In genomic region chr3:144185327-144186152, GRCm38 (mm10) we compare ENCODE assay signal across 16 mouse cellular contexts. TPM values are rescaled to one million over a fixed set of nuclear protein-coding genes. Genes with fewer than 3 reads are reported as not detected.
DNase-seq lines count a peak whose midpoint lies in the region; ATAC-seq lines count a peak whose summit lies in the region.
"Had no signal": no experiment of that assay in that cellular context is flagged by ENCODE, and none has a peak within 500 bp of the region (broad histone marks: within the 10 kb centered on the region; RNA-seq: fewer than 3 reads in every experiment).

No protein-coding gene starts in this region.

- no peak overlapping the region for H3K9ac ChIP-seq in embryonic facial prominence, embryonic 12.5 days
- H3K9ac ChIP-seq in intestine, embryonic 14.5 days (ENCODE audit: low read length): no peak overlapping the region
- no peak overlapping the region for H3K9ac ChIP-seq in midbrain, embryonic 16.5 days (ENCODE audit: low read depth, low read length)
- H3K9ac ChIP-seq in liver, embryonic 12.5 days: no peak overlapping the region
- H3K9ac ChIP-seq: hindbrain, embryonic 12.5 days; liver, embryonic 13.5 days; midbrain, embryonic 12.5 days had no signal

- H3K36me3 ChIP-seq in embryonic facial prominence, embryonic 12.5 days: peaks cover 30% of the 10 kb centered on the region
- peaks cover 39% of the 10 kb centered on the region for H3K36me3 ChIP-seq in intestine, embryonic 14.5 days (ENCODE audit: control insufficient read depth, insufficient read depth, low read length)
- peaks cover 7% of the 10 kb centered on the region for H3K36me3 ChIP-seq in midbrain, embryonic 16.5 days (ENCODE audit: control insufficient read depth, insufficient read depth, low read length)
- H3K36me3 ChIP-seq in liver, embryonic 12.5 days: peaks cover 32% of the 10 kb centered on the region

- no peak overlapping the region for H3K4me3 ChIP-seq in embryonic facial prominence, embryonic 12.5 days
- H3K4me3 ChIP-seq in intestine, embryonic 14.5 days (ENCODE audit: low read depth, low read length): no peak overlapping the region
- no peak overlapping the region for H3K4me3 ChIP-seq in midbrain, embryonic 16.5 days (ENCODE audit: low read depth, low read length)
- H3K4me3 ChIP-seq in liver, embryonic 12.5 days: no peak overlapping the region
- H3K4me3 ChIP-seq: hindbrain, embryonic 12.5 days; liver, embryonic 13.5 days; midbrain, embryonic 12.5 days; myocyte had no signal

- DNase-seq in intestine, embryonic 14.5 days (ENCODE audit: low spot score): no peak
- DNase-seq in kidney, adult 9 months: peak; percentile 88
- DNase-seq in kidney, postnatal 36 days: peak; percentile 66 to 79
- no peak for DNase-seq in testis, postnatal 10 days (ENCODE audit: low spot score)
- DNase-seq: adrenal gland, postnatal 36 days; cerebellum, adult 9-11 months; layer of hippocampus, postnatal 36 days; liver, embryonic 13.5 days; right cerebral cortex, postnatal 4 days; thymus, adult 2 months had no signal

- no peak overlapping the region for H3K4me2 ChIP-seq in embryonic facial prominence, embryonic 12.5 days (replicated peaks)
- no peak overlapping the region for H3K4me2 ChIP-seq in intestine, embryonic 14.5 days (ENCODE audit: low read length)
- H3K4me2 ChIP-seq in midbrain, embryonic 16.5 days (ENCODE audit: low read length): no peak overlapping the region
- no peak overlapping the region for H3K4me2 ChIP-seq in liver, embryonic 12.5 days
- H3K4me2 ChIP-seq: hindbrain, embryonic 12.5 days; liver, embryonic 13.5 days; midbrain, embryonic 12.5 days had no signal

- peaks cover 13% of the 10 kb centered on the region; the same call in 1 of the 2 replicates for H3K4me1 ChIP-seq in embryonic facial prominence, embryonic 12.5 days
- H3K4me1 ChIP-seq in intestine, embryonic 14.5 days (replicated peaks; ENCODE audit: control insufficient read depth, insufficient read depth, low read length): peaks cover 7% of the 10 kb centered on the region; the same call in 1 of the 2 replicates
- no peaks in the 10 kb centered on the region for H3K4me1 ChIP-seq in midbrain, embryonic 16.5 days (ENCODE audit: control insufficient read depth, insufficient read depth, low read length)
- H3K4me1 ChIP-seq in liver, embryonic 12.5 days: no peaks in the 10 kb centered on the region
- H3K4me1 ChIP-seq: hindbrain, embryonic 12.5 days; liver, embryonic 13.5 days had no signal

- no peaks in the 10 kb centered on the region for H3K27me3 ChIP-seq in embryonic facial prominence, embryonic 12.5 days
- H3K27me3 ChIP-seq in intestine, embryonic 14.5 days (replicated peaks; ENCODE audit: control insufficient read depth, insufficient read depth, low read length): no peaks in the 10 kb centered on the region
- no peaks in the 10 kb centered on the region for H3K27me3 ChIP-seq in midbrain, embryonic 16.5 days (ENCODE audit: control insufficient read depth, insufficient read depth, low read depth, low read length)
- no peaks in the 10 kb centered on the region for H3K27me3 ChIP-seq in liver, embryonic 12.5 days (replicated peaks)
- H3K27me3 ChIP-seq: hindbrain, embryonic 12.5 days; liver, embryonic 13.5 days; midbrain, embryonic 12.5 days had no signal

- H3K9me3 ChIP-seq in embryonic facial prominence, embryonic 12.5 days: no peaks in the 10 kb centered on the region
- no peaks in the 10 kb centered on the region for H3K9me3 ChIP-seq in intestine, embryonic 14.5 days (ENCODE audit: control insufficient read depth, low read length)
- H3K9me3 ChIP-seq in midbrain, embryonic 16.5 days (replicated peaks; ENCODE audit: control insufficient read depth, low read length, poor library complexity, severe bottlenecking): no peaks in the 10 kb centered on the region
- H3K9me3 ChIP-seq in liver, embryonic 12.5 days (replicated peaks): no peaks in the 10 kb centered on the region
- H3K9me3 ChIP-seq: hindbrain, embryonic 12.5 days; liver, embryonic 13.5 days; midbrain, embryonic 12.5 days had no signal

- 0 out of 2 replicates have a peak, but pooled peaks have one; percentile 18 for ATAC-seq in embryonic facial prominence, embryonic 12.5 days (ENCODE audit: insufficient number of reproducible peaks, insufficient read depth, low FRiP score, low TSS enrichment)
- ATAC-seq in intestine, embryonic 14.5 days (replicated peaks; ENCODE audit: low FRiP score, low TSS enrichment, low read depth): 0 out of 2 replicates have a peak, but pooled peaks have one; percentile 13
- no peak for ATAC-seq in midbrain, embryonic 16.5 days
- ATAC-seq in liver, embryonic 12.5 days: no peak

- WGBS in embryonic facial prominence, embryonic 12.5 days: 52% methylated on average over 13 of the region's 13 CpGs
- WGBS in intestine, embryonic 14.5 days: 57% methylated on average over 13 of the region's 13 CpGs
- WGBS in midbrain, embryonic 16.5 days: 82% methylated on average over 13 of the region's 13 CpGs
- 75% methylated on average over 13 of the region's 13 CpGs for WGBS in liver, embryonic 12.5 days (ENCODE audit: insufficient replicate concordance)

- H3K27ac ChIP-seq in embryonic facial prominence, embryonic 12.5 days: 0 out of 2 replicates have a peak overlapping the region, but pooled peaks have one; percentile 19
- H3K27ac ChIP-seq in intestine, embryonic 14.5 days (ENCODE audit: low read depth): no peak overlapping the region
- H3K27ac ChIP-seq in midbrain, embryonic 16.5 days (ENCODE audit: low read length): no peak overlapping the region
- H3K27ac ChIP-seq in liver, embryonic 12.5 days: no peak overlapping the region
- H3K27ac ChIP-seq: hindbrain, embryonic 12.5 days; liver, embryonic 13.5 days; midbrain, embryonic 12.5 days had no signal

RNA-seq across cellular contexts. Expression of gene Lmo4, which starts 19.5 kb away (rescaled TPM):
- polyA plus RNA-seq in embryonic facial prominence, embryonic 12.5 days (2016; fragmentation: Nextera tagmentation; extraction: Ambion mirVana): 84.0 and 91.2 TPM in 2 replicates
- polyA plus RNA-seq in intestine, embryonic 14.5 days (2014; fragmentation: Nextera tagmentation; extraction: Ambion mirVana): 73.4 and 80.0 TPM in 2 replicates
- 72.0 and 86.3 TPM in 2 replicates for polyA plus RNA-seq in midbrain, embryonic 16.5 days (2015; fragmentation: Nextera tagmentation; extraction: Ambion mirVana)
- 14.8 and 16.5 TPM in 2 replicates for polyA plus RNA-seq in liver, embryonic 12.5 days (2016; fragmentation: Nextera tagmentation; extraction: Ambion mirVana)

Comparison
In these comparisons a context has a peak if more than half of its experiments do, and no peak if none do; other contexts are left out.
1. ATAC-seq: peak in embryonic facial prominence, embryonic 12.5 days (single experiment) and intestine, embryonic 14.5 days (single experiment); none in midbrain, embryonic 16.5 days (single experiment) and liver, embryonic 12.5 days (single experiment).
2. DNase-seq: peak in kidney, adult 9 months (single experiment) and kidney, postnatal 36 days (2 of 2); none in intestine, embryonic 14.5 days (single experiment) and testis, postnatal 10 days (single experiment).